Mouse (Mus musculus): ENCODE measurements at regions not wholly inside any gene's neighbourhood (a gene's known extent, or its start where the extent isn't known, plus 50 kb on each side); places are given as distances from the start of the nearest gene placed in this dataset.
"Not testable (repeated sequence)": the region's sequence is repeated elsewhere in the genome, so short reads cannot be mapped to it uniquely, and the experiment has no call there.

GRCm38 (mm10) chr16:58179981-58180380, 228.3 kb upstream of the Dcbld2 start:
- DNase-seq, result not testable (repeated sequence)

GRCm38 (mm10) chr16:58194619-58195497, 213.4 kb upstream of the Dcbld2 start:
- DNase-seq, result no peak

- peak; percentile 18 to 43 for DNase-seq
These were observed 196.4 kb upstream of the Dcbld2 start for GRCm38 (mm10) chr16:58211872-58212271.

- no peak for DNase-seq
These were observed 173.6 kb upstream of the Dcbld2 start for GRCm38 (mm10) chr16:58234686-58235085.

- DNase-seq, result no peak
These were observed 171.4 kb upstream of the Dcbld2 start for GRCm38 (mm10) chr16:58236857-58237256.

GRCm38 (mm10) chr16:58276281-58276680, 132.0 kb upstream of the Dcbld2 start:
- DNase-seq, result no peak

- no peak for DNase-seq
These were observed 126.8 kb upstream of the Dcbld2 start for GRCm38 (mm10) chr16:58281474-58281873.

- DNase-seq, result no peak
These were observed 113.8 kb upstream of the Dcbld2 start for GRCm38 (mm10) chr16:58294457-58294856.

GRCm38 (mm10) chr16:58295128-58295527, 113.1 kb upstream of the Dcbld2 start:
- no peak for DNase-seq

- DNase-seq, result peak in 1 of 2 experiments; percentile 69
These were observed 108.7 kb upstream of the Dcbld2 start for GRCm38 (mm10) chr16:58299495-58299894.

- DNase-seq, result no peak
These were observed 108.1 kb upstream of the Dcbld2 start for GRCm38 (mm10) chr16:58300098-58300497.

GRCm38 (mm10) chr16:58303555-58303954, 104.7 kb upstream of the Dcbld2 start:
- peak in 1 of 2 experiments; percentile 33 for DNase-seq

GRCm38 (mm10) chr16:58316889-58317455, 91.3 kb upstream of the Dcbld2 start:
- no peak for DNase-seq

- no peak for DNase-seq
These were observed 77.2 kb upstream of the Dcbld2 start for GRCm38 (mm10) chr16:58331087-58331486.

GRCm38 (mm10) chr16:58343921-58344320, 64.3 kb upstream of the Dcbld2 start:
- no peak for DNase-seq

- no peak for DNase-seq
These were observed 58.9 kb upstream of the Dcbld2 start for GRCm38 (mm10) chr16:58349354-58349753.

- no peak for DNase-seq
These were observed 58.4 kb upstream of the Dcbld2 start for GRCm38 (mm10) chr16:58349802-58350201.

GRCm38 (mm10) chr16:58352156-58352555, 56.1 kb upstream of the Dcbld2 start:
- no peak for DNase-seq

GRCm38 (mm10) chr16:58354551-58354950, 53.7 kb upstream of the Dcbld2 start:
- peak; percentile 23 to 60 for DNase-seq

Data from lung, postnatal 4 days (tissue).